Mouse (Mus musculus) brain, embryonic 14.5 days (tissue): ENCODE data around the gene Get4.

Experiments used
- CTCF ChIP-seq: fragments of 200-500 bp; IDR thresholded peaks from 2 replicates; pipeline ENCODE4 v1.5.1; 2012; ENCODE audit warnings: inconsistent platforms, mild to moderate bottlenecking, moderate library complexity, borderline replicate concordance; ENCODE audit not compliant: insufficient read depth, insufficient read length; ENCODE audit errors: extremely low read depth
- POLR2A ChIP-seq: fragments of 200-500 bp; IDR thresholded peaks from 2 replicates; pipeline ENCODE4 v1.6.1; 2012; ENCODE audit warnings: mild to moderate bottlenecking, inconsistent platforms, borderline replicate concordance; ENCODE audit not compliant: poor library complexity, insufficient read depth, insufficient read length, severe bottlenecking; ENCODE audit errors: extremely low read depth

DNA sequence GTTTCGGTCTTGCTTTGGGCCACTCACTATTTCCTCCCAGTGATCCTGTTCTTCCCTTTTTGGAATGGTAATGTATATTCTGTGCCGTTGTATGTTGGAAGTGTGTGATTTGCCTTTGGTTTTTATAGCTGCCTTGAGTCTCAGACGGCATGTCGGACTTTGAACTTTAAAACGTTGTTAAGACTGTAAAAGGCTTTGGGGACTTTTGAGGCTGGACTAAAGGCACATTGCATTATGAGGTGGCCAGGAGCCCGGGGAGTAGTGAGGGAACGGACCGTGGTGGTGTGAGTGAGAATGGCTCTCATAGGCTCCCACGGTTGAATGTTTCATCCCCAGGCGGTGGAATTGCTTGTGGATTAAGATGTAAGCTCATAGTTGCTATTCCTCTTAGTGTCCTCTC lies 45.0 kb downstream of the Get4 start:
- TF ChIP-seq CTCF, result no peak
- no peak for TF ChIP-seq POLR2A
